Mouse (Mus musculus) thymus, adult 2 months (tissue): ENCODE data around the gene Dio1. TPM values are rescaled to one million over a fixed set of nuclear protein-coding genes. Genes with fewer than 3 reads are reported as not detected.
A peak's percentile ranks its signal among the peaks of the same experiment; 100 is the strongest.

Experiments
- DNase-seq: peaks from one replicate; pipeline ENCODE4 v3.0.0; 2021
- H3K27ac ChIP-seq: fragments of 200-500 bp; 2 replicates; pipeline ENCODE4 v1.5.1; 2012; ENCODE audit warnings: low read length, control low read depth; ENCODE audit not compliant: control insufficient read depth, insufficient read depth
- H3K27me3 ChIP-seq: fragments of 200-500 bp; 2 replicates; pipeline ENCODE4 v1.6.1; 2012; ENCODE audit warnings: mild to moderate bottlenecking, low read length, moderate library complexity, mixed read lengths; ENCODE audit not compliant: control insufficient read depth, insufficient read depth
- H3K36me3 ChIP-seq: fragments of 200-500 bp; 2 replicates; pipeline ENCODE4 v1.6.1; 2012; ENCODE audit warnings: mild to moderate bottlenecking, low read length, moderate library complexity; ENCODE audit not compliant: control insufficient read depth, insufficient read depth
- H3K4me1 ChIP-seq: fragments of 200-500 bp; replicated peaks from 2 replicates; pipeline ENCODE4 v1.6.1; 2012; ENCODE audit warnings: low read length; ENCODE audit not compliant: control insufficient read depth, insufficient read depth
- H3K4me3 ChIP-seq: fragments of 200-500 bp; 2 replicates; pipeline ENCODE4 v1.5.1; 2012; ENCODE audit warnings: mild to moderate bottlenecking, low read length, control low read depth, moderate library complexity; ENCODE audit not compliant: control insufficient read depth, insufficient read depth
- CTCF ChIP-seq: fragments of 200-500 bp; IDR thresholded peaks from 2 replicates; pipeline ENCODE4 v1.5.1; 2012; ENCODE audit warnings: mild to moderate bottlenecking, control low read depth, low read length, moderate library complexity, borderline replicate concordance; ENCODE audit not compliant: control insufficient read depth, poor library complexity, insufficient read depth; ENCODE audit errors: extremely low read depth
- POLR2A ChIP-seq: fragments of 200-500 bp; IDR thresholded peaks from 2 replicates; pipeline ENCODE4 v1.6.1; 2012; ENCODE audit warnings: mild to moderate bottlenecking, low read length, control low read depth, moderate library complexity; ENCODE audit not compliant: control insufficient read depth, poor library complexity, insufficient read depth; ENCODE audit errors: extremely low read depth
- WGBS: fragments of 180-500 bp; shearing (Covaris S2); methylation state at CpG from one replicate; pipeline ENCODE4 v1.1.7; 2018; 5-methylcytosine and 5-hydroxymethylcytosine counted together
- polyA plus RNA-seq: library from polyadenylated mRNA; depleted of rRNA; stranded (reverse); fragments of >200 nt; gene quantifications from 2 replicates; pipeline ENCODE4 v1.2.3, GENCODE M21; 2012

The Dio1 gene
- polyA plus RNA-seq, 1 experiment = 9.7 TPM

DNA sequence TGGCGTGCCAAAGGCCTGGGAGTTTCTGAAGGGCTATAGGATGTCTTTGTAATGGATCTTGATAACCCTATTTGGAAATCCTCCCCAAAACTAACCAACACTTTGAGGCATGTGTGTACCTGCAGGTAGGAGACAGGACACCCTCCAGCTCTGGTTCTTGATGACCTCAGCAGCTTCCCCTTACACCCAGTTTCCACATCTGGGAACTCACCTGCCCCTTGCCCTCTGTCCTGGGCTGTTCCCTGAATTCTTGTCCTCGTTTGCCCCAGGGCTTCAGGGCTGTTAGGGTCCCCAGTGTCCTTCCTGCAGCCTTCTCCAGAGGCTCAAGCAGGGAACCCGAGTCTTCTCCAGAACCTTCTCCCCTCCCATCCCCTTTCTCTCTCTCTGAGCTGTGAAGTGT, 3.4 kb downstream of the Dio1 start:
- no peak overlapping the region for H3K27ac ChIP-seq
- no peak for DNase-seq
- H3K4me1 ChIP-seq = peaks cover 29% of the 10 kb centered on the region
- H3K4me3 ChIP-seq = no peak overlapping the region
- H3K27me3 ChIP-seq = no peaks in the 10 kb centered on the region
- H3K36me3 ChIP-seq = no peaks in the 10 kb centered on the region
- TF ChIP-seq CTCF = no peak
- TF ChIP-seq POLR2A = no peak
- WGBS = 83% methylated on average over 3 of the region's 3 CpGs

DNA sequence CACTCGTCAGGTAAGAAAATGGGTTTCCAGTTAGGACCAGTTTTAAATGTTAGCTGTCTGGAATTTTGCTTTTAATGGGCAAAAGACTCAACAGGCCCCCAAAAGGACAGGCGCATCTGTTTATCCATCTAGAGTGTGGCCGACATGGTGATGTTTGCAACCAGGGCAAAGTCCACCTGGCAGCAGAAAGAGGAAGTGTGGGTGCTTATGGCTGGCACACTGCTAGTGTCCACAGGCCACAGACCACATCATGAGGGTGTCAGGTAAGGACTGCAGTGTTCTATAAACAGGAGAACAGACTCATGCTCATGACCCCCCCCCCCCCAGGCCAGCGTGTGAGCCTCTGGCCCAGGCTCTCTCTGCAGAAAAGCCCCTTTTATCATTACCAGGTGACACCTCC, 4.1 kb downstream of the Dio1 start:
- no peak for DNase-seq
- Histone ChIP-seq H3K4me1 (peaks cover 29% of the 10 kb centered on the region), H3K27me3 (no peaks in the 10 kb centered on the region), H3K36me3 (no peaks in the 10 kb centered on the region), H3K27ac (no peak overlapping the region), H3K4me3 (no peak overlapping the region)
- TF ChIP-seq POLR2A (no peak), CTCF (no peak)
- WGBS = 57% methylated on average over 4 of the region's 4 CpGs

DNA sequence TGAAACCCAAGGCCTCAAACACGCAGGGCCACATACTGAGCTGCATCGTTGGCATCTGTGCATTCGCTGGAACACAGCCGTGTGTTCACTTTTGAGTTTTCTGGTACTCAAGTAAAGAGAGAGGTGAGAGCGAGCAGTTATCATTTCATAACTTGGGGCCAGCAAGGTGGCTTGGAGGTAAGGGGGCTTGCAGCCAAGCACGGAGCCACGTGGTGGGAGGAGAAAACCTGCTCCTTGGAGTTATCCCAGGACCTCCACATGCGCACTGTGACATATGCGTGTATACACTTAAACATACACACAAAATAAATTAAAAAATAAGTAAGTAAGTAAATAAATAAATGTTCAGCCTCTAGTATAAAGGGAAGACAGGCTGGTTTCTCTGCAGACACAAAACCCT, 4.7 kb downstream of the Dio1 start:
- Histone ChIP-seq H3K36me3 (no peaks in the 10 kb centered on the region), H3K4me1 (peaks cover 29% of the 10 kb centered on the region), H3K4me3 (no peak overlapping the region), H3K27me3 (no peaks in the 10 kb centered on the region), H3K27ac (peak overlapping the region; percentile 47; the same call in 1 of the 2 replicates)
- no peak for DNase-seq
- no peak for TF ChIP-seq POLR2A
- 83% methylated on average over 9 of the region's 9 CpGs for WGBS

- Histone ChIP-seq H3K4me3 (no peak overlapping the region), H3K27me3 (no peaks in the 10 kb centered on the region), H3K27ac (no peak overlapping the region), H3K36me3 (no peaks in the 10 kb centered on the region), H3K4me1 (peaks cover 29% of the 10 kb centered on the region)
- TF ChIP-seq POLR2A (no peak), CTCF (no peak)
- WGBS = 97% methylated on average over 1 of the region's 1 CpGs
- no peak for DNase-seq
Observed at GRCm38 (mm10) chr4:107300902-107301555, 5.9 kb downstream of the Dio1 start.

- peaks cover 25% of the 10 kb centered on the region for H3K4me1 ChIP-seq
- no peaks in the 10 kb centered on the region for H3K27me3 ChIP-seq
- 83% methylated on average over 4 of the region's 4 CpGs for WGBS
- no peak overlapping the region for H3K4me3 ChIP-seq
- TF ChIP-seq POLR2A (no peak), CTCF (no peak)
- H3K36me3 ChIP-seq = no peaks in the 10 kb centered on the region
- no peak for DNase-seq
- H3K27ac ChIP-seq = no peak overlapping the region
Observed at GRCm38 (mm10) chr4:107300371-107300770, 6.6 kb downstream of the Dio1 start.

DNA sequence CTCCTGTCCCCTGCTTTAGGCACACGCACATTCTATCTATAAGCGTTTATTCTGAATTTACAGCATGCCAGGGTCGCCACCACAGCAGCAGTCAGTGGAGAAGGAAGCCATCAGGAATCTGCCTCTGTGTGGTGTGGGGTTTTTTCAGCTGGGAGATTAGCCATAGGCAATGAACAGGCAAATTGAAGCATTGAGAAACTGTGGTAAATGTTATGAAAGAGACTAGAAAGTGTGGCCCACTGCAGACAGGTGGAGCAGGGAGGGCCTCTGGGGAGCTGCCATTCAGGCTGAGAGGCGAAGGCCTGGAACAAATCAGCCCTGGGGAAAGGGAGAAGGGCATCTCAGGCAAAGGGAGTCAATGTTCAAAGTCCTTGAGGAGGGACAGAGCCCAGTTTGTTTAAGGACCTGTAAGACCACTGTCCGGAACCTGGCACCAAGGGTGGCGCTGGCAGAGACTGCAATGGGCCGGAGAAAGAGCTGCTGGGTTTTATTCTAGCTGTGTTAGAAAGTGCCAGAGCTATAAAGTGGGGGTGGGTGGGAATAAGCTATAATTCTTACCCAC, 7.1 kb downstream of the Dio1 start:
- no peaks in the 10 kb centered on the region for H3K27me3 ChIP-seq
- 98% methylated on average over 7 of the region's 7 CpGs for WGBS
- no peak overlapping the region for H3K27ac ChIP-seq
- no peak for TF ChIP-seq POLR2A
- no peaks in the 10 kb centered on the region for H3K36me3 ChIP-seq
- no peak overlapping the region for H3K4me3 ChIP-seq
- H3K4me1 ChIP-seq = peaks cover 20% of the 10 kb centered on the region
- DNase-seq = no peak
